Mouse (Mus musculus) stomach, embryonic 14.5 days (tissue): Measurements from ENCODE around the gene Top2a. TPM values are rescaled to one million over a fixed set of nuclear protein-coding genes. Genes with fewer than 3 reads are reported as not detected.

Experiments
- polyA plus RNA-seq: library from polyadenylated mRNA; unstranded; fragments of >200 nt; fragmentation: Nextera tagmentation; extraction: Ambion mirVana; gene quantifications from 2 replicates; pipeline ENCODE4 v1.2.1, GENCODE M21; 2014

Top2a gene
- polyA plus RNA-seq, 1 experiment from 2014 or later, result 284 TPM

Other genes starting within 250 kb of the Top2a start
- 1.7 and 2.3 TPM in 2 replicates for gene Nr1d1, start 248.9 kb downstream of the Top2a start, polyA plus RNA-seq
- 21.6 and 22.3 TPM in 2 replicates for gene Msl1, start 228.7 kb downstream of the Top2a start, polyA plus RNA-seq
- 33.7 and 35.1 TPM in 2 replicates for gene Casc3, start 219.3 kb downstream of the Top2a start, polyA plus RNA-seq
- 5.6 and 7.7 TPM in 2 replicates for gene Rapgefl1, start 187.4 kb downstream of the Top2a start, polyA plus RNA-seq
- gene Wipf2, start 160.6 kb downstream of the Top2a start, polyA plus RNA-seq, result 6.8 and 7.1 TPM in 2 replicates
- gene Cdc6, start 116.4 kb downstream of the Top2a start, polyA plus RNA-seq, result 31.4 and 32.6 TPM in 2 replicates
- 54.0 and 56.8 TPM in 2 replicates for gene Rara, start 96.4 kb downstream of the Top2a start, polyA plus RNA-seq
- gene Gjd3, start 41.2 kb downstream of the Top2a start, polyA plus RNA-seq, result not detected in 2 replicates
- 494 and 532 TPM in 2 replicates for gene Igfbp4, start 17.1 kb upstream of the Top2a start, polyA plus RNA-seq
- 2.4 and 2.5 TPM in 2 replicates for gene Tns4, start 65.1 kb upstream of the Top2a start, polyA plus RNA-seq
- gene Ccr7, start 130.9 kb upstream of the Top2a start, polyA plus RNA-seq, result 0.46 and 0.52 TPM in 2 replicates
- gene Smarce1, start 206.8 kb upstream of the Top2a start, polyA plus RNA-seq, result 156 and 164 TPM in 2 replicates
- gene Krt222, start 219.9 kb upstream of the Top2a start, polyA plus RNA-seq, result 0.18 and 0.68 TPM in 2 replicates